Mouse (Mus musculus) cortical plate, adult 2 months (tissue): Measurements from ENCODE around the gene Taf1d.

Experiments
- CTCF ChIP-seq: fragments of 200-500 bp; IDR thresholded peaks from 2 replicates; pipeline ENCODE4 v1.5.1; 2011; ENCODE audit warnings: mild to moderate bottlenecking, control low read depth, low read length; ENCODE audit not compliant: insufficient read depth; ENCODE audit errors: extremely low read depth
- POLR2A ChIP-seq: fragments of 200-500 bp; IDR thresholded peaks from 2 replicates; pipeline ENCODE4 v1.6.1; 2011; ENCODE audit warnings: mild to moderate bottlenecking, low read length, control low read depth; ENCODE audit not compliant: insufficient read depth; ENCODE audit errors: extremely low read depth

DNA sequence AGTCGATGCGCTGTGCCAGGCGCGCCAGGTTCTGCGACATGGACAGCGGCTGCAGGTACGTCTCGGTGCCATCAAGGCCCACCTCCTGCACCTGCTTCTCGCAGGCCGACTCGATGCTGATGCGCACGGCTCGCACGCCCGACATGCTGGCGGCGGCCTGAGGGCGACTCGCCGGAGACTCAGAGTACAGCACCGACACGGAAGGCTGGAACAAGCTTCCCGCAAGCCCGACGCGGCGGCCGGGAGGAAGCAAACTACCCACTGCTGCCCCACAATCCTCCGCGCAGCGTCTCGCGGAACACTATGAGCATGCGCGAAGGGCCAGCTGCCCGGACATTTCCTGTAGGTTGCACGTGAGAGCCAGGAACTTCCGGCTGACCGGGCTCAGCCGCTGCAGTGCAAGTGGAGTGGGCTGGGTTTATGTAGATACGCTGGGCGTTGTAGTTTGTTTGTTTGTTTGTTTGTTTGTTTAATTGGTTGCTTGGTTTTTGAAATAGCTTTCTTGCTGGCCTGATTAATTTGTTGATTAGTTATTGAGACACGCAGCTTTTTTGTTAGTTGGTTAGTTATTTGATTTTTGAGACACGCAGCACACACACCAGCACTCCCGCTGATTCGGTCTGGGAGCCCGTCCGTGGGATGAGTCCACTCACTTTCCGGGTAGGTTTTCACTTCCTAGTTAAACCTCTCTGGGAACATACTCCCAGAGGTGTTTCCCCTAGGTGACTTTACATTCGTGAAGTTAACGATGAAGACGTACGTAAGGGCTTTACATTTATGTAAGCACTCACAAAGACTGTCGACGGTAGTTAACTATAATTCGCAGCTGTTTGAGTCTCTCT is 26.1 kb upstream of the Taf1d start, which contains the start of gene Med17:
- TF ChIP-seq CTCF (no peak), POLR2A (peak; percentile 85)
